Mouse (Mus musculus) right cerebral cortex, postnatal 36 days (tissue): ENCODE measurements around the gene Myo5c.

Experiments used
- DNase-seq, 2 experiments: peaks; one replicate each; pipeline ENCODE4 v3.0.0; 2022; ENCODE audit warnings: low spot score in 2 of 2, mixed read lengths in 1 of 2

Myo5c gene

GRCm38 (mm10) chr9:75282179-75282578 is 50.4 kb downstream of the Myo5c start:
- DNase-seq, result no peak

- peak in 1 of 2 experiments; percentile 47 for DNase-seq
Measured at GRCm38 (mm10) chr9:75282830-75283229, 51.0 kb downstream of the Myo5c start.

GRCm38 (mm10) chr9:75283636-75284035 is 51.8 kb downstream of the Myo5c start:
- DNase-seq, result no peak

- no peak for DNase-seq
Measured at GRCm38 (mm10) chr9:75285363-75285762, 53.5 kb downstream of the Myo5c start.

- DNase-seq, result no peak
Measured at GRCm38 (mm10) chr9:75287636-75288035, 55.8 kb downstream of the Myo5c start.

GRCm38 (mm10) chr9:75289545-75289944 is 57.7 kb downstream of the Myo5c start:
- DNase-seq, result no peak

GRCm38 (mm10) chr9:75299342-75299741 is 67.5 kb downstream of the Myo5c start:
- DNase-seq, result no peak

- DNase-seq, result no peak
Measured at GRCm38 (mm10) chr9:75303033-75303432, 71.2 kb downstream of the Myo5c start.

GRCm38 (mm10) chr9:75303701-75304261 is 72.0 kb downstream of the Myo5c start:
- DNase-seq, result no peak

- no peak for DNase-seq
Measured at GRCm38 (mm10) chr9:75304286-75304685, 72.5 kb downstream of the Myo5c start.

- no peak for DNase-seq
Measured at GRCm38 (mm10) chr9:75306126-75306898, 74.5 kb downstream of the Myo5c start, which contains the start of gene Gnb5. Gene Gnb5, plus strand, starts transcription at chr9:75306288.

GRCm38 (mm10) chr9:75307015-75307414 is 75.2 kb downstream of the Myo5c start:
- no peak for DNase-seq

- DNase-seq, result no peak
Measured at GRCm38 (mm10) chr9:75308621-75309020, 76.8 kb downstream of the Myo5c start.

GRCm38 (mm10) chr9:75312008-75312407 is 80.2 kb downstream of the Myo5c start:
- DNase-seq, result peak; percentile 36 to 66

GRCm38 (mm10) chr9:75313138-75313831 is 81.5 kb downstream of the Myo5c start:
- DNase-seq, result no peak

GRCm38 (mm10) chr9:75313832-75314516 is 82.2 kb downstream of the Myo5c start:
- DNase-seq, result peak; percentile 77 to 83

- DNase-seq, result no peak
Measured at GRCm38 (mm10) chr9:75314517-75315105, 82.8 kb downstream of the Myo5c start.

- no peak for DNase-seq
Measured at GRCm38 (mm10) chr9:75315238-75315637, 83.4 kb downstream of the Myo5c start.

- no peak for DNase-seq
Measured at GRCm38 (mm10) chr9:75316771-75317170, 85.0 kb downstream of the Myo5c start.

- no peak for DNase-seq
Measured at GRCm38 (mm10) chr9:75318196-75318595, 86.4 kb downstream of the Myo5c start.

- DNase-seq, result no peak
Measured at GRCm38 (mm10) chr9:75319365-75319764, 87.5 kb downstream of the Myo5c start.
